Mouse (Mus musculus) spleen, postnatal 36 days (tissue): ENCODE results near the gene Plekho2.

Source experiments
- DNase-seq, 2 experiments: peaks; one replicate each; pipeline ENCODE4 v3.0.0; 2022; ENCODE audit warnings: low spot score in 2 of 2, mixed read lengths in 1 of 2

Gene Plekho2

DNA sequence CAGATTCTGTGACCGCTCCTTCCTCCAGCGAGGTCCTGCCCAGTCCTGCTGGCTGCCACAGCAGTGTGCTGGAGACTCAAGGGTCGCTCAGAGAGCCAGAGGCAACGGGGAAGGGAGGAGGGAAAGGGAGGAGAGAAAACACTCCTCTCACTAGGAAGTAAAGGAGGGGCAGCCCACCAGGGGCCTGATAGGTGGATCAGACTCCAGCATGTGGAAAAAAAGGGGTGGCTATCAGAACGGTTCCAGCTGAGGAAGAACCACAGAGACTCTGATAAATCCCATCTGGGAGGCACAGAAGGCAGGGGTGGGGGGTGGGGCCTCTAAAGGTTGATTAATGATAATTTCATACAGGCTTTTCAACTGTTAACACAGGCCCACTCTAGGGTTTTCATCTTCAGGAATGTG lies 24.8 kb downstream of the Plekho2 start:
- DNase-seq, result peak; percentile 54 to 73

GRCm38 (mm10) chr9:65552711-65553110 lies 27.1 kb downstream of the Plekho2 start:
- no peak for DNase-seq

DNA sequence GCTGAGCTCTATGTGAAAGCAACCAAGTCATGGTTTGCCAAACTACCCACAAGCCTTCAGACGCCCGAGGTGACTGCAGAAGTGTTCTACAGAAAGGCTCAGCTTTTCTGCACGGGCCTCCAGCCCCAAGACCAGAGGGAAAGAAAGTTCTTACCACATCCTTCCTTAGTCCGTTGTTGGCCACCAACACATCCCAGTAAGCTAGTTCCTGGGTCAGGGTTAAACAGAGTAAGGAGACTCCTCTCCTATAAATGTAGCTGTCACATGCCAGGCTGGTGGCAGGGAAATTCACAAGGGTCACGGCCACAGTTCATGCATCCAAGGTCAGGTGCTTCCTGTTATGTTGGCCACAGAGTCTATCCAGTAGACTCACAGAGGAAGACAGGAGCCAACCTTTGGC lies 27.7 kb downstream of the Plekho2 start:
- DNase-seq, result peak in 1 of 2 experiments; percentile 30

- DNase-seq, result peak; percentile 84 to 87
Measured at GRCm38 (mm10) chr9:65551035-65551434, 28.8 kb downstream of the Plekho2 start.

- DNase-seq, result peak in 1 of 2 experiments; percentile 43
Measured at GRCm38 (mm10) chr9:65550079-65550831, 29.6 kb downstream of the Plekho2 start.

DNA sequence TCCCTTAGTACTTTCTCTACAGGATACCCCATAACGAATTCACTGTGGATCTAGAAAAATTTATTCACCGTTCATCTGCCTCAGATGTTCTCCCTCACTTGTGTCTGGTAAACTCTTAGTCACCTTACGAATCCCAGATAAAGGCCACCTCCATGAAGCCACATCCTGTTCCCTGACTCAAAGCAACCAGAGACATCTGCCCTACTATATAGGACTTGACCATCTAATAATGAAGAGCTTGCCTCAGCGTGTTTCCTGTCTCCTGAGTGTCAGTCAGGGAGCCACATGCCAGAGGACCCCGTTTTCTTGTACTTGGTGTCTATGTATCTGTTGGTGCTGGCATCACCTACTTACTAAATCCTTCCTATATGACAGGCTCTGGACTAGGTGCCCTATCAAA lies 30.2 kb downstream of the Plekho2 start:
- no peak for DNase-seq

GRCm38 (mm10) chr9:65549139-65549538 lies 30.7 kb downstream of the Plekho2 start:
- DNase-seq, result no peak

GRCm38 (mm10) chr9:65548311-65548710 lies 31.5 kb downstream of the Plekho2 start:
- DNase-seq, result no peak

DNA sequence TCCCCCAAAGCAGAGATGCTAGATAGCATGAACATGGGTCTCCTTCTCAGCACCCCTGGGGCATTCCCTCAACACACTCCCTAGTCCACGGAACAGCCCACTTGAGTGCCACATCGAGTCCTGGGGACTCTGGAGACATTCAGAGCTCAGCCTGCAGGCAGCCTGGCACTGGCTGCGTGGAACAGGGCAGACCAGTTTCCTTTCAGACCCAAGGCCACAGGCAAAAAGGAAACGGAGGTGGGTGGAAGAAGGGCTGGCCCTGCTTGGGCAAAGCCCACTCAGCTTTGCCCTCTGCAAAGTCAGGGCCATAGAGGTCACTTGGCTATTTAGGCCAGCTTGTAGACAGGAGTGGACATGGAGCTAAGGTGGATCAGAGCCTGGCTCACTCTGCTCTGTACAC lies 32.0 kb downstream of the Plekho2 start:
- DNase-seq, result no peak

DNA sequence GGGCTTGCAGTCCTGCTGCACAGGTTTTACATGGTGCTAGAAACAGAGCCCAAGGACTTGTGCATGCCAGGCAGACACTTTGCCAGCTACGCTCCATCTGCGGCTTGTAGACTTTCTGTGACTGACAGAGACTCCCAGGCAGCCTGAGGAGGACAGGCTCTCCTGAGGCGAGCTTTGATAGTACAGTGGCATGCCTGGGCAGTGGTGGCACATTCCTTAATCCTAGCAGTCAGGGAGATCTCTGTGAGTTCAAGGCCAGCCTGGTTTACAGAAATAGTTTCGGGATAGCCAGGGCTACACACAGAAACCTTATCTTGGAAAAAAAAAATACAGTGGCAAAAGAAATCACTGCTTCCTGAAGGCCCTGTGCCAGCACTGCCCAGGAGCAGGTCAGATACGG lies 32.7 kb downstream of the Plekho2 start:
- DNase-seq, result no peak

DNA sequence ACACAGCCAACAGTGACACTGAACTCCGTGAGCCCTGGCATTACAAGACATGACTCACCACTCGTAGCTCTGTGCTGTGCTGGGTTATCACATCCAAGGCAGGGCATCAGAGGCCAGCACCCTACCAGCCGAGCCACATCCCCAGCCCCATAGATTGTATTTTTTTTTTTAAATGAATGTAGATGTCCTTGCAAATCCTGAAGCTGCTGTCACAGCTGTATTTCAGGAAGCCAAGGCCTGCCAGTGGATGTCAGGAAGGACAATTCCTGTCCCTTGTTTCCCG lies 33.5 kb downstream of the Plekho2 start:
- peak in 1 of 2 experiments; percentile 33 for DNase-seq

GRCm38 (mm10) chr9:65545635-65546412 lies 34.0 kb downstream of the Plekho2 start:
- peak; percentile 65 to 72 for DNase-seq

- DNase-seq, result peak in 1 of 2 experiments; percentile 51
Measured at GRCm38 (mm10) chr9:65542111-65542524, 37.7 kb downstream of the Plekho2 start.

DNA sequence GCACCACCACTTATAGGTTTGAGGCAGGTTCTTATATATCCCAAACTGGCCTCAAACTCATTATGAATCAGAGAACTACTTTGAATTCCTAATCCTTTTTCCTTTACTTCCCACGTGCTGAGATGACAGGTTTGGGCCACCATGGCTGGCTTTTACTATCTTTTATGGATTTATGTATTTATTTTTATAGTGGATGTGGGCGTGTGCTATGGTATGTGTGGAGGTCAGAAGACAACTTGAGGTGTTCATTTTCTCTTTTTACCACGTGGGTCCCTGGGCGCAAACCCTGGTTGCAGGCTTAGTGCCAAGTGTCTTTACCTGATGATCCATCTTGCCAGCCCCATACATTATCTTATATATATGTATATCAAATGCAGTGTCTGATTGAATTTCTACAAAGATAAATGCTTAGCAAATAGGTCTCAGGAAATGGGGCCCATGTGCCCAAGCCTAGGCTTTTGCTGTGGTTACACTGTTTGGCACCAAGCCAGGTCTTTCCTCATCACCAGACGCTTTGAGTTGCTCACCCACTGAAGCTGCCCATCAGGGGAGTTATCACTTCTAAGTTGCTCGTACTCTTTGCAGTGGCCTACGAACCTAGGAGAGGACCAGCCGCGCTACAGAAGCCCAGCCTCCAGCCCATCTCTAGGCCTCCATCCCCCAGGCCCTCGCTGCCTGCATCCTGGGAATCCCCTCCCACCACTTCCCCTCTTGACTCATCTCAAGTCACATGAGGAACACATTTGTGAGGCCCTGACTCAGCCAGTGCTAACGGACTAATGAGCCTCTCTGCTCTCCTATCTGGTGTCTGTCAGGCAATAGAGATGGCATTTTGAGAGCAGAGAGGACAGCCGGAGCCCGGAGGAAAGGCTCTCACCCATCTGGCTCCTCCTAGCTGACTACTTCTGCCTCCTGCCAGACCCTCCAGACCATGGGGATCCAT lies 38.4 kb downstream of the Plekho2 start:
- peak; percentile 76 to 82 for DNase-seq

DNA sequence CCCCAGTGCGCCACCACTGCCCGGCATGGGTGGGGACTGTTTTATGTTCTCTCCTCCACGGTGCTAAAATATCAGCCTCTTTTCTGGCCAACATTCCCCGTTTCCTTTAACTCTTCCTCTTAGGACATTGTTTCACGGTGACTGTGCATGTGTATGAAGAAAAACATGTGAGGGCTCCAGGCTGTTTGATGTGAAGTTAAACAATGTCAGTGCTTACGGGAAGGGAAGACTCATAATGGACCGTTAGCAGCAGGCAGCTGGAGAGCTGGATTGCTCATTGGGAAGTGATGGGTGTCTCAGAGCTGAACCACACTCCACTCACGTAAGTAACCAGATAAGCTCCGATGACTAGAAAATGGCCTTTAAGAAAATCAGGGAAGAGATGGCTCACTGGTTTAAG lies 40.1 kb downstream of the Plekho2 start:
- no peak for DNase-seq

DNA sequence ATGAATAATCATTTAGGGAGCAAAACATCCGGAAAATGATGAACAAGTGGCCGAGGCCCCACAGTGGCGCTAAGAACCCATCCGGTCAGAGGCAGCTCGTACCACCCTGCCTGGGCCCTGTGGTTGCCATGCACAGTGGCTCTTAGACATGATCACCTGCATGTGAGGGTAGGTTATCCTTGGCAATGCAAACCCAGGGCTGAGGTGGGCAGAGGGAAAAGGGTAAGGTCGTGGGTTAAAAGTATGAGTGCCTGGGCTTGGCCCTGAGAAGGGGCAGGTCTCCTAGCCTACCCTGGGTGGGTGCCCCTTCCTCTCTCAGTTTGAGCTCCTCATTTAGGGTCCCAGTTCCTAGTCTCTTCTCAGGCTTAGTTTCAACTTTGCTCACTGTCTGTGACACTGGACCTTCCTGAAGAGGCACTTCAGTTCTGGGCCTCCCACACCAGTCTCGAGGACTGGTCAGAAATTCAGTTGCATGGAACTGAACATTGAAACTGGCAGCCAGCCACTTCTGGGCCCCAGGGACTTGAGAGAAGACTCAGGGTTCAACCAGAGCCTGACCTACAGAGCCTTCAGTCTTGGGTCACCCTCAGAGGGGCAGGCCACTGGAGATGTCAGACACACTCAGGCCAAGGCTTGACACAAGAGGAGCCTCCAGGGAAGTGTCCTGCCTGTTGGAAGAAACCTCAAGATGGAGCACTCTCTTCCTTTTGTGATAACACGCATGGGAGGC lies 41.8 kb downstream of the Plekho2 start:
- peak; percentile 38 to 43 for DNase-seq

- no peak for DNase-seq
Measured at GRCm38 (mm10) chr9:65536491-65536890, 43.3 kb downstream of the Plekho2 start.

- DNase-seq, result peak; percentile 56 to 72
Measured at GRCm38 (mm10) chr9:65535789-65536469, 43.9 kb downstream of the Plekho2 start.

GRCm38 (mm10) chr9:65535191-65535722 lies 44.6 kb downstream of the Plekho2 start:
- peak; percentile 88 to 91 for DNase-seq

DNA sequence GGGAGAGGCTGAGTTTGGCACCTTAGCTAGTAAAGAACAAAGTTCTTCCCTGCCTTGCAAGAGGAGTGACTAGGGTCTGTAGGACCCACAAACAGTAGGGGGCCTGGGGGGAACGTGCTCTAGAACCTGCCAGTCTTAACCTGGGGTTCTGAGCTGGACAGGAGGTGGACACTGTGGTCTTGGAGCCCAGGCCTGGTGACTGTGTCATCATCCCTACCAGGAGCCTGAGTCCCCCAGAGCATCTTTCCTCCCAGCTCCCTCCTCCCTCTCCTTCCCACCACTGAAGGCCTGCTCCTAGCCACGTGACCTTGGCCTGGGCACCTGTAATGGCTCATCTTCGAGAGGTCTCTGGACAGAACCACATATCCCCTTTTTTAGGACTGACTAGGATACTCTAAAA lies 45.7 kb downstream of the Plekho2 start:
- no peak for DNase-seq

GRCm38 (mm10) chr9:65532986-65533385 lies 46.9 kb downstream of the Plekho2 start:
- no peak for DNase-seq
